Mouse (Mus musculus): ENCODE results near the gene Prkar1a. TPM values are rescaled to one million over a fixed set of nuclear protein-coding genes. Genes with fewer than 3 reads are reported as not detected.

The Prkar1a gene
- total RNA-seq, 2 experiments from 2014 or later, result 72.0 to 93.1 TPM

DNA sequence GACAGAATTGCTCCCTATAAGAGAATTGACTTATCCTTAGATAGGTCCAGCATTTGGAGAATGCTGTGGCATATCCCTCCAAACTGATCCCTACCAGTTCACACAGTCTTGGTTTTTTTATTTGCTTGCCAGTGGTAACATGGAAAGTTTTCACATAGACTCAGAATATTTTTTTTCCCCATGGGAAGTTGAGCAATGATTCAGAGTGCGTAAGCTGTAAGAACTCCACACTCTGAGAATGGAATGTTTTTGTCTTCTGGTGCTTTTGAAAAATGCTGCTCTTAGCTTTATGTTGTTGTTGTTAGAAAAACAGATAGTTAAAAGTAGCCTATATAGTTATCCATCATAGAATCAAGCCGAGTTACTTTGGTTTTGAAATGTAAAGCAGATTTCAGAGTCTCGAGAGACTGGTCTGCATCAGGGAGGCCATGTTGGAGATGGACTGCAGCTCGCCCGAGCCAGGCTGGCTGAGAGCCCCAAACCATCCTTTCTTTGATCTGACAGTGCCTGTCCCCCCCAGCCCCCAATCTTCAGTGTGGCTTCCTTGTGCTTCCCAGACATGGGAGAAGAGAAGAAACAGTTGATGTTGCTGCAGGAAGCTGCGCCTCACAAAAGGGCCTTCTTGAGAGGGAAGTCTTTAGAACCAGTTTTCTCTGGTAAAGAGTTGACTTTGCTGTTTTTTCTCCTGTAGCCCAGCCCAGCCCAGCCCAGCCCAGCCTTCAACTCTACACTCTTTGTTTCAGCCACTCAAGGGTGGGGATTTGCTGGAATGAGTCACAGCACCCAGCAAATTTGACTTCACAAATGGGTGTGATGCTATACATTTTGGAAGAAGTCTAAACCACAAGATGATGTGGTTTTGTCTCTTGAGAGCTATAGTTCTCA, 22.2 kb downstream of the Prkar1a start:
- no peak for ATAC-seq (replicated peaks; ENCODE audit: low FRiP score, low TSS enrichment, poor library complexity, severe bottlenecking)

DNA sequence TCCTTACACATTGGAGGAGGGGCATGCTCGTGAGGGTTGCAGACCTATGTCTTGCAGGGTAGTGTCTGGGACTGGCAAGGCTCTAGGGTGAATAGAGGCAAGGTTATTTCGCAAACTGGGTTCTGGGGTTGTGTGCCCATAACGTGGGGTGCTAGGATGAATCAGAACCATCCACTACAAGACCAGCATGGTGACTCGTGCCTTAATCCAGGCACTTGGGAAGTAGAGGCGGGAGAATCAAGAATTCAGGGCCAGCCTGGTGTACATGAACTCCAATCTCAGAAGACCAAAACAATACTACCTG, 22.8 kb downstream of the Prkar1a start:
- no peak for ATAC-seq (replicated peaks; ENCODE audit: low FRiP score, low TSS enrichment, poor library complexity, severe bottlenecking)

DNA sequence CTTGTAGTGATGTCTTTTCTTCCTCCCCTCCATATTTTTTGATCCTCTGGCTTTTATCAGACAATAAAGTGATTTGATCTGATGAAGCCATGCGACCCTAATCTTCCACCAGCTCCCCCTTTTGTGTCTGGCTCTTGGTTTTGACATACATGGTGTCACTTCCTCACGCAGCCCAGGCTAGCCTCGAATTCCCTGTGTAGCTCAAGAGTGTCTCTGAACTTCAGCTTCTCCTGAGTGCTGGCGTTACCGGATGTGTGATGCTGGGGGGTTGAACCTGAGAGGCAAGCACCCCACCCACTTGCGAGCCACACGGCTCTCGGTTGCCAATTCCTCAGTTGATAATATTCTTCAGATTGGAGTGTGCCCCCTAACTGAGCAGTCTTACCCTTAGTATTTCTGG, 23.2 kb downstream of the Prkar1a start:
- no peak for ATAC-seq (replicated peaks; ENCODE audit: low FRiP score, low TSS enrichment, poor library complexity, severe bottlenecking)

- ATAC-seq (replicated peaks; ENCODE audit: low FRiP score, low TSS enrichment, poor library complexity, severe bottlenecking), result no peak
Measured at GRCm38 (mm10) chr11:109672881-109673739, 23.9 kb downstream of the Prkar1a start.

DNA sequence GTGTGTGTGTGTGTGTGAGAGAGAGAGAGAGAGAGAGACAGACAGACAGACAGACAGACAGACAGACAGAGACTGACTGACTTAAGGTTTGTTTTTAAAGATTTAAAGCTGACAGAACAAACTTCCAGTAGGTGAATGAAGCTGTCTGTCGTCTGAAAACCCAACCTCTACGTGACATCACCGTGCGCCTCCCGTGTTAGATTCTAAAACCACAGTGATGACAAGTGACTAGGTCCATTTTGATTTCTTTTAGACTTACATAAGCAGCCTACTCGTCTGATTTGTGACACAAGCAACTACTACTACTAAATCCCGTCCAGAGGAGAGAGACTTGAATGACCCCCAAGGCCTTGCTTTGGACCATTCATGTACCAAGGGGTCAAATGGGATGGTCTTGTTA, 24.5 kb downstream of the Prkar1a start:
- ATAC-seq (replicated peaks; ENCODE audit: low FRiP score, low TSS enrichment, poor library complexity, severe bottlenecking), result no peak

DNA sequence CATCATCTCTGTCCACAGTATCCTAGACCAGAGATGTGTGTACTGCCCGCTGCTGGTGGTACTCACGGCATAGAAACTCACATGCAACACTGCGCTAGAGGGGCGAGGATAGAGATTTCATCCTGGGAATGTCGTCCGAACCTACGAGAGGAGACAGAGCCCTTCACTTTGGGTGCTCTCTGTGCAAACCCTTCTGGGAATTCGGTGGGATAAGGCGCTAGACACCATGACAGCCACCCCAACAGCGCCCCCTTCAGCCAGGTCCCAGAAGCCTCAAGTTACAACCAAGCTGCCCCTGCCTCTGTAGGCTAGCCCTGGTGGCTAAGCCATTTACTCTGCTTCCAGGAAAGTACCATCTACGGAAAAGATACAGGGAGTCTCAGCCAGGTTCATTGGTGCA, 25.3 kb downstream of the Prkar1a start:
- no peak for ATAC-seq (replicated peaks; ENCODE audit: low FRiP score, low TSS enrichment, poor library complexity, severe bottlenecking)

DNA sequence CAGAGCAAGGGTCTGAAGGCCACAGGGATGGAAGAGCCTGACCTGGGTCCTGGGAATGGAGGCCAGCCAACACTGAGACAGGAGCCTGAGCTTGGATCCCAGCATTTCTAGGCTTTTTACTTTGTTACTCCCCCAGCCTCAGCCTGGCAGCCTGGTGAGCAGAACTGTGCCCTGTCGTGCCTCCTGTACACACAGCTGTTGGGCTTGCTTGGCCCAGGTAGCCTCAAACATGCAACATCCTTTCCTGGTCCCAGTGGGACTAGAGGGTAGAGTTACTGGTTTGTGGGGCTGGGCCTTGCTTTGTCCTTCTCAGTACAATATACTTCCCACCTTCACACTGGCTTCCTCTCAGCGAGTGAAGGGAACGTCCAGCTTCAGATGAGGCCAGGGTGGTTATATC, 26.0 kb downstream of the Prkar1a start:
- no peak for ATAC-seq (replicated peaks; ENCODE audit: low FRiP score, low TSS enrichment, poor library complexity, severe bottlenecking)

- ATAC-seq (replicated peaks; ENCODE audit: low FRiP score, low TSS enrichment, poor library complexity, severe bottlenecking), result no peak
Measured at GRCm38 (mm10) chr11:109675771-109676170, 26.6 kb downstream of the Prkar1a start.

DNA sequence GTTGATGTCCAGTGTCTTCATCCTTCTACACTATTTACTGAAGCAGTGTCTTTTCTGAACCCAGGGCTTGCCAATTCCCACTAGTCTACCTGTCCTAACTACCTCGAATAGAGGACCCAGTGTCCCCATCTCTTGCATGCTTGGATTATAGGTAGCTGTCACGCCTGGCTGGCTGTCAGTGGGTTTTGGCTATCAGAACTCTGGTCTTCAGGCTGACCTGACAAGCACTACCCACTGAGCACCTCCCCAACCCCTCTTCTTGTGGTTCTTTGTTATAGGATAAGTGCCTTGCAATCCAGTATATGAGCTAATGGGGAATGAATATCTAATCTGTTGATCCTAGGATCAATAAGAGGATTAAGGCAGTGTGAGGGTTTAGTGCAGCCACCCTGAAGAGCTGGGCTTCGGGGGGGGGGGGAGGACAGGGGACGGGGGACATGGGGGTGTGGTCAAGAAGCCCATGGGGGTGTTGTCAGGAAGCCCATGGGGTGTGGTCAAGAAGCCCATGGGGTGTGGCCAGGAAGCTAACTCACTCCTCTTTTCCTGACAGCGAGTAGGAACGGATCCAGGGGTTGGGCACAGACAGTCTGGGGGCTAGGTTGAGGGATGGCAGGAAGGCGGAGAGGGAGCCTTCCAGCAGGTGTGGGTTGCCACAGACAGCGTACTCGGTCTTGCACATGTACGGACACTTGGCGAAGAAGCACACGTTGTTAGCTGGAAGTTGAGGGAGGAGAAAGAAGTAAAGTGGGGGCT, 27.6 kb downstream of the Prkar1a start:
- no peak for ATAC-seq (replicated peaks; ENCODE audit: low FRiP score, low TSS enrichment, poor library complexity, severe bottlenecking)

GRCm38 (mm10) chr11:109678291-109678690, 29.1 kb downstream of the Prkar1a start:
- ATAC-seq (replicated peaks; ENCODE audit: low FRiP score, low TSS enrichment, poor library complexity, severe bottlenecking), result no peak

- ATAC-seq (replicated peaks; ENCODE audit: low FRiP score, low TSS enrichment, poor library complexity, severe bottlenecking), result 0 out of 2 replicates have a peak, but pooled peaks have one; percentile 43
Measured at GRCm38 (mm10) chr11:109680934-109681333, 31.7 kb downstream of the Prkar1a start.

GRCm38 (mm10) chr11:109681556-109681955, 32.4 kb downstream of the Prkar1a start:
- ATAC-seq (replicated peaks; ENCODE audit: low FRiP score, low TSS enrichment, poor library complexity, severe bottlenecking), result no peak

- ATAC-seq (replicated peaks; ENCODE audit: low FRiP score, low TSS enrichment, poor library complexity, severe bottlenecking), result no peak
Measured at GRCm38 (mm10) chr11:109682221-109682620, 33.0 kb downstream of the Prkar1a start.

GRCm38 (mm10) chr11:109689539-109689938, 40.3 kb downstream of the Prkar1a start:
- ATAC-seq (replicated peaks; ENCODE audit: low FRiP score, low TSS enrichment, poor library complexity, severe bottlenecking), result no peak

GRCm38 (mm10) chr11:109692737-109693136, 43.5 kb downstream of the Prkar1a start:
- ATAC-seq (replicated peaks; ENCODE audit: low FRiP score, low TSS enrichment, poor library complexity, severe bottlenecking), result no peak

DNA sequence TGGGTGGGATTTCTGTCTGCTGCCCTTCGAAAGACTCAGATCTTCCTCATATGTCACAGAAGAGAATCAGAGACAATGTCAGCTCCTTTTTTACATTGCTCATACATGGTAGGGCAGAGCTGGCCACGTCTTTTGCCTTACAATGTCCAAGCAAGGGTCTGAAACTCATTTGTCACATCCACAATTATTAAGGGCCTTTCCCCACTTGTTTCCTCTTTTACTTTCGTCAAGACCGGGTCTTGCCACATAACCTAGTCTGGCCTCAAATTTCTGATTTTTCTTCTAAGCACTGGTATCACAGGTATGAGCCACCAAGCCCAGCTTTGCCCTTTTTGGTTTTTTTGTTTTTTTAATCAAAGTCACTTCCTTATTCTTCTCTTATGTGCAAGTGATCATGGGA, 47.3 kb downstream of the Prkar1a start:
- ATAC-seq (replicated peaks; ENCODE audit: low FRiP score, low TSS enrichment, poor library complexity, severe bottlenecking), result no peak

DNA sequence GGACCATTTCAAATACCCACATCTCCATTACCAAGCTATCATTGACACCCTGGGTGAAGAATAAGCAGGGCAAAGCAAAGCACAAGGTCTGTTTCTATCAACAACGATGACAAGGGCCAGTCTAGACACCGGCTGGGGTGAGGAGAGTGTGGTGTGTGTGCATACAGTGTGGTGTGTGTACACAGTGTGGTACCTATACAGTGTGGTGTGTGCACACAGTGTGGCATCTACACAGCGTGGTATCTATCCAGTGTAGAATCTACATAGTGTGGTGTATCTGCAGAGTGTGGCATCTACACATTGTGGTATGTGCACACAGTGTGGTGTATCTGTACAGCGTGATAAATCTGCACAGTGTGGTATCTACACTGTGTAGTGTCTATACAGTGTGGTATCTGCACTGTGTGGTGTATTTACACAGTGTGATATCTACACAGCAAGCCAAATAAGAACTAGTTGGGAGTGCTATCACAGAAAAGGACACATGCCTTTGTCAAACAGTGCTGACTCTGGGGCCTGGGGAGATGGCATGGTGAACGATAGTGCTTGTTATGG, 48.0 kb downstream of the Prkar1a start:
- no peak for ATAC-seq (replicated peaks; ENCODE audit: low FRiP score, low TSS enrichment, poor library complexity, severe bottlenecking)

- ATAC-seq (replicated peaks; ENCODE audit: low FRiP score, low TSS enrichment, poor library complexity, severe bottlenecking), result no peak
Measured at GRCm38 (mm10) chr11:109698740-109699139, 49.5 kb downstream of the Prkar1a start.

DNA sequence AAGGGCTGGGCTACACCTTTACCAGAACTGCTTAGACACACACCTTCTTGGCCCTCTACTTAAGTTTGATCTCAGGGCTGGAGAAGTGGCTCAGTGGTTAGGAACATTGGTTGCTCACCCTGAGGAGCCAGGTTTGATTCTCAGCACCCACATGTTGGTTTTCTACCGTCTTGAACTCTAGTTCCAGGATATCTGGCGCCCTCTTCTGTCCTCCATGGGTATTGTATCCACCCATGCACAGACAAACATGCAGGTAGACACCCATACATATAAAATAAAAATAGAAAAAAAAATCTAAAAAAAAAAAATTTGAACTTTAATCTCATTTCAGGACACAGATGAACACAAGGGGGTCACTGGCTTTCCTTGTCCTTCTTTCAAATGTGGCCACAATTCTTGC, 50.6 kb downstream of the Prkar1a start:
- no peak for ATAC-seq (replicated peaks; ENCODE audit: low FRiP score, low TSS enrichment, poor library complexity, severe bottlenecking)

DNA sequence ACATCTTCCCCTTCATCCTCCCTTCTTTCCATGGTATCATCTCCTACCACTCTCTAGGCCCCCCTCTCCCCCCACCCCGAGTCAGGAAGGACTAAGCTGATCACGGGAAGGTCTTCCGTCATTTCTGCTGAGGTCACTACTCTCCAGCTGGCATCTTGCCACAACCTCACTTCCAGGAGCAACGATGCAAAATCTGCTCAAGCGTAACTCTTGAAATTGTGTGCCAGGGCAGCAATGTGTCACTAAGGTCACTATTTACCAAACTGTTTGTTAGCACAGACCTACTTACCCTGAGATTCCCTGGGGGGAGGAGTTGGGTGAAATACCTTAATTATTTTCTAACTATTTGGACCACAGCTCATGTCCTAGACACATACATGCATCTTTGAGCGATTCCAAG, 51.6 kb downstream of the Prkar1a start:
- no peak for ATAC-seq (replicated peaks; ENCODE audit: low FRiP score, low TSS enrichment, poor library complexity, severe bottlenecking)

Data from megakaryocyte-erythroid progenitor cell, adult 5-6 weeks (primary cell).